Mouse (Mus musculus) brain, embryonic 14.5 days (tissue): ENCODE measurements at regions not wholly inside any gene's neighbourhood (a gene's known extent, or its start where the extent isn't known, plus 50 kb on each side); places are given as distances from the start of the nearest gene placed in this dataset.

Experiments
- CTCF ChIP-seq: fragments of 200-500 bp; IDR thresholded peaks from 2 replicates; pipeline ENCODE4 v1.5.1; 2012; ENCODE audit warnings: inconsistent platforms, mild to moderate bottlenecking, moderate library complexity, borderline replicate concordance; ENCODE audit not compliant: insufficient read depth, insufficient read length; ENCODE audit errors: extremely low read depth
- POLR2A ChIP-seq: fragments of 200-500 bp; IDR thresholded peaks from 2 replicates; pipeline ENCODE4 v1.6.1; 2012; ENCODE audit warnings: mild to moderate bottlenecking, inconsistent platforms, borderline replicate concordance; ENCODE audit not compliant: poor library complexity, insufficient read depth, insufficient read length, severe bottlenecking; ENCODE audit errors: extremely low read depth

GRCm38 (mm10) chr5:147786857-147787256 lies 61.0 kb upstream of the Flt1 start:
- no peak for TF ChIP-seq POLR2A
- no peak for TF ChIP-seq CTCF
